Mouse (Mus musculus) stomach, postnatal 0 days (tissue): ENCODE data around the gene Senp6. TPM values are rescaled to one million over a fixed set of nuclear protein-coding genes. Genes with fewer than 3 reads are reported as not detected.

ENCODE experiments used
- ATAC-seq: fragments of 200-750 bp; cut with Nextera tagmentation; 2 replicates; pipeline ENCODE4 v1.8.0; 2017; ENCODE audit not compliant: low FRiP score, low TSS enrichment
- DNase-seq: peaks from one replicate; pipeline ENCODE4 v3.0.0-alpha.2; 2016; ENCODE audit warnings: low spot score
- H3K27ac ChIP-seq: fragments of 300-500 bp; sonication (generic); replicated peaks from 2 replicates; pipeline ENCODE4 v1.5.1; 2014; ENCODE audit warnings: mild to moderate bottlenecking, control low read depth
- H3K27me3 ChIP-seq: fragments of 300-500 bp; sonication (generic); 2 replicates; pipeline ENCODE4 v1.6.1; 2014; ENCODE audit warnings: low read length; ENCODE audit not compliant: control insufficient read depth, insufficient read depth
- H3K36me3 ChIP-seq: fragments of 300-500 bp; sonication (generic); 2 replicates; pipeline ENCODE4 v1.6.1; 2014; ENCODE audit warnings: low read length, mixed read lengths; ENCODE audit not compliant: control insufficient read depth, insufficient read depth
- H3K4me1 ChIP-seq: fragments of 300-500 bp; sonication (generic); replicated peaks from 2 replicates; pipeline ENCODE4 v1.6.1; 2014; ENCODE audit warnings: antibody characterized with exemption; ENCODE audit not compliant: control insufficient read depth, insufficient read depth
- H3K4me2 ChIP-seq: fragments of 300-500 bp; sonication (generic); replicated peaks from 2 replicates; pipeline ENCODE4 v1.6.1; 2014; ENCODE audit warnings: low read depth, mild to moderate bottlenecking, control low read depth, moderate library complexity
- H3K4me3 ChIP-seq: fragments of 300-500 bp; sonication (generic); 2 replicates; pipeline ENCODE4 v1.5.1; 2014; ENCODE audit warnings: low read depth, low read length, control low read depth
- H3K9ac ChIP-seq: fragments of 300-500 bp; sonication (generic); 2 replicates; pipeline ENCODE4 v1.6.1; 2014; ENCODE audit warnings: mild to moderate bottlenecking, low read length, control low read depth, mixed read lengths
- H3K9me3 ChIP-seq: fragments of 300-500 bp; sonication (generic); 2 replicates; pipeline ENCODE4 v1.6.1; 2016; ENCODE audit warnings: low read length; ENCODE audit not compliant: control insufficient read depth
- CTCF ChIP-seq: IDR thresholded peaks from 2 replicates; pipeline ENCODE4 v1.5.1; 2016; ENCODE audit warnings: antibody characterized with exemption, low read depth, mild to moderate bottlenecking, moderate library complexity
- EP300 ChIP-seq: optimal IDR thresholded peaks from 2 replicates; pipeline ENCODE3; 2016; ENCODE audit warnings: antibody characterized with exemption
- WGBS: fragments of 180-500 bp; shearing (Covaris S2); extraction: QIAGEN DNeasy Blood & Tissue Kit; methylation state at CpG from one replicate; pipeline ENCODE4 v1.1.7; 2014; 5-methylcytosine and 5-hydroxymethylcytosine counted together
- polyA plus RNA-seq: library from polyadenylated mRNA; unstranded; fragments of >200 nt; fragmentation: Nextera tagmentation; extraction: Ambion mirVana; gene quantifications from 2 replicates; pipeline ENCODE4 v1.2.1, GENCODE M21; 2015

Senp6 gene
- polyA plus RNA-seq, 1 experiment from 2014 or later = 30.2 TPM

GRCm38 (mm10) chr9:80180771-80181170, 114.1 kb downstream of the Senp6 start:
- peak overlapping the region; percentile 24; the same call in 1 of the 2 replicates for H3K27ac ChIP-seq
- no peak overlapping the region for H3K4me3 ChIP-seq
- ATAC-seq (no peak), DNase-seq (no peak)
- H3K9me3 ChIP-seq = no peaks in the 10 kb centered on the region
- H3K9ac ChIP-seq = no peak overlapping the region
- H3K4me1 ChIP-seq = peaks cover 3% of the 10 kb centered on the region; the same call in 1 of the 2 replicates
- no peaks in the 10 kb centered on the region for H3K36me3 ChIP-seq
- 67% methylated on average over 5 of the region's 5 CpGs for WGBS
- H3K4me2 ChIP-seq = no peak overlapping the region
- no peak for TF ChIP-seq CTCF
- no peak for TF ChIP-seq EP300
- no peaks in the 10 kb centered on the region for H3K27me3 ChIP-seq

- Histone ChIP-seq H3K4me2 (no peak overlapping the region), H3K27ac (no peak overlapping the region), H3K36me3 (no peaks in the 10 kb centered on the region), H3K9ac (no peak overlapping the region), H3K4me3 (no peak overlapping the region), H3K9me3 (no peaks in the 10 kb centered on the region), H3K27me3 (no peaks in the 10 kb centered on the region), H3K4me1 (peaks cover 3% of the 10 kb centered on the region; the same call in 1 of the 2 replicates)
- DNase-seq = no peak
- ATAC-seq = no peak
- WGBS = 67% methylated on average over 1 of the region's 1 CpGs
- TF ChIP-seq CTCF (no peak), EP300 (no peak)
These were observed 115.0 kb downstream of the Senp6 start for GRCm38 (mm10) chr9:80181692-80182091.

DNA sequence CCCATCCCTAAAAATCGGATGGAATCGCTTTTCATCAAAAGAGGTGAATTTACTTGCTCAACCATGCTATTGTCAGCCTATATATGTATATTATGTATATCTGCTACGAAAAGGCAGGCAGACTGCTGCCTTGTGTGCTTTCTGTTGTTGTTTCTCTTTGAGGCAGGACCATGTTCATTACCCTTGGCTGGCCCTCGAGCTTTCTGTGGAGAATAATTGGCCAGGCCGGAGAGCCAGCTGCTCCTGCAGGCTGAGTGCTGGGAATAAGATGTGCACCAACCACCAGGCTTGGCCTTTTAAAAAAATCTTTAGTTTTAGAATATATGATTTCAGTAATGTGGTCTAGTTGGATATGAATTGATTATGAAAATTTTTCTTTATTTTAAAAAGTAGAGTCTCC, 117.4 kb downstream of the Senp6 start:
- no peaks in the 10 kb centered on the region for H3K27me3 ChIP-seq
- no peak for TF ChIP-seq EP300
- no peak for TF ChIP-seq CTCF

DNA sequence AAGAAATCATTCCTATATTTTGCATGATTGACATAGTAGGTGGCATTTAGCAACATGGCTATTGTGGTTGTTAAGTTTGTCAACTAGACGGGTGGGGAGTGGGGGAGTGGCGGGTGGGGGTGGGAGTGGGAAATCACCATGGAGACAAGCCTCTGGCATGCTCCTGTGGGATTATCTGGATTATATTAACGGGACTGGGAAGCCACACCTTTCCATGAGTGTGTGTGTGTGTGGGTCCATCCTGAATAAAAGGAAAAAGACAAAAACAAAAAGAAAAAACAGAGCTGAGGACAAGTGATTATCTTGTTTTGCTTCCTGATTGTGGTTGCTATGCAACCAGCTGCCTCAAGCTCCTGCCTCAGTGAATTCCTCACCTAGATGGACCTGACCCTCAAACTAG, 119.0 kb downstream of the Senp6 start:
- Histone ChIP-seq H3K4me1 (peaks cover 2% of the 10 kb centered on the region; the same call in 1 of the 2 replicates), H3K9ac (no peak overlapping the region), H3K36me3 (no peaks in the 10 kb centered on the region), H3K4me2 (no peak overlapping the region), H3K27me3 (no peaks in the 10 kb centered on the region), H3K9me3 (no peaks in the 10 kb centered on the region), H3K27ac (no peak overlapping the region), H3K4me3 (no peak overlapping the region)
- TF ChIP-seq CTCF = no peak
- DNase-seq (no peak), ATAC-seq (no peak)
- 48% methylated on average over 3 of the region's 3 CpGs for WGBS

More for the DNA sequence above, 117.4 kb downstream of the Senp6 start:
- WGBS = 77% methylated on average over 5 of the region's 5 CpGs
- H3K4me1 ChIP-seq = peaks cover 3% of the 10 kb centered on the region; the same call in 1 of the 2 replicates
- H3K9ac ChIP-seq = no peak overlapping the region
- H3K4me3 ChIP-seq = no peak overlapping the region
- H3K36me3 ChIP-seq = no peaks in the 10 kb centered on the region
- H3K4me2 ChIP-seq = no peak overlapping the region
- DNase-seq = no peak
- H3K27ac ChIP-seq = no peak overlapping the region
- no peaks in the 10 kb centered on the region for H3K9me3 ChIP-seq
- ATAC-seq = no peak

DNA sequence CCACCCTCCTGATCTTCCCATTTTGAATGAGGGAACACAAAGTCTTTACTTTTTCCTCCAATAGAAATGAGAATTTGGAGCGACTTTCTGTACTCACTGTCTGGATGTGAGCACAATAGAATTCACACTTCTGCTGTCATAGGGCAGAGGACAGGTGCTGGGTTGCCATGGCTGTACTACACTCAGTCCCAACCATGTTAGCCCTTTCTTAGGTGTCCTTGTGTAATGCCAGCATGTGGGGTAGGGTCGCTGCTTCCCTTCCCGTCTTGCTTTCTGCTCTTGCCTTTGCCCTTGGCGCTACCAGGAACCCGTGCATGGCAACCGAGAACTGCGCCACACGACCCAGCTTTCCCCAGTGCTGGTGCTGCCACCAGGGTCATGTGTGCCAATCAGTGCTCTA, 120.0 kb downstream of the Senp6 start:
- TF ChIP-seq CTCF (no peak), EP300 (no peak)
- no peaks in the 10 kb centered on the region for H3K27me3 ChIP-seq
- H3K4me1 ChIP-seq = no peaks in the 10 kb centered on the region
- H3K4me3 ChIP-seq = no peak overlapping the region
- H3K27ac ChIP-seq = no peak overlapping the region
- ATAC-seq (no peak), DNase-seq (no peak)
- H3K9me3 ChIP-seq = no peaks in the 10 kb centered on the region
- H3K9ac ChIP-seq = no peak overlapping the region
- 93% methylated on average over 8 of the region's 8 CpGs for WGBS
- H3K36me3 ChIP-seq = no peaks in the 10 kb centered on the region
- H3K4me2 ChIP-seq = no peak overlapping the region

DNA sequence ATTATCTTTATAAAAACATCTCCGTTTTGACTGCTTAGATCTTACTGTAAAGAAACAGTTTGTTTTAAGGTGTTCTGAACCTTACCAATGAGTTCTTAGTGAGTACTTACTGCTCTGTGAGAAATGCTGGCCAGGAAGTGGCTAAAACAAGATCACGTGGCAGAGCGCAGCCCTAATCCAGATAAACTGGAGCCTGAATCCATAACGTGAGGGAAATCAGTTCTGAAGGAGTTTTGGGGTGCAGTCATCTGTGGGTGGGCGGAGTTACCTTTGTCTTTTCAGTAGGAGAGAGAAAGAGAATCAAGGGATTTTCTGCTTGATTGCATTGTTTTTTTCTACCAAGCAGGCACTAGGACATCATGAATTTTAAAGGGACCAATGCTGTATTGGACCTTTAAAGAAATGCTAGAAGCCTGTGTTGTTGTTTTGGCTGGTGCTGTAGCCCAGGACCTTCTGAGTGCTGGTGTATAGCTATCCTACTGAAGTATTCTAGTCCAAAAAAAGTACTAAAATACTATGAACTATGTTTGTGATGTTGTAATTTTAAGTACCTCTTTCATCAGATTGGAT, 121.7 kb downstream of the Senp6 start:
- Histone ChIP-seq H3K9me3 (no peaks in the 10 kb centered on the region), H3K4me3 (no peak overlapping the region), H3K27ac (no peak overlapping the region), H3K27me3 (no peaks in the 10 kb centered on the region), H3K4me1 (no peaks in the 10 kb centered on the region), H3K36me3 (no peaks in the 10 kb centered on the region), H3K4me2 (no peak overlapping the region), H3K9ac (no peak overlapping the region)
- 59% methylated on average over 5 of the region's 5 CpGs for WGBS
- ATAC-seq = no peak
- TF ChIP-seq CTCF (no peak), EP300 (no peak)
- no peak for DNase-seq
